Mouse (Mus musculus): ENCODE measurements around the gene Loxl3.

Loxl3 gene

GRCm38 (mm10) chr6:83054074-83054851 is 20.3 kb downstream of the Loxl3 start, which contains the start of gene Aup1:
Aup1 (plus strand) TSS chr6:83054521.
- peak; percentile 94 to 97 for DNase-seq

- DNase-seq: peak in 1 of 2 experiments; percentile 63
Measured at GRCm38 (mm10) chr6:83054871-83055431, 21.0 kb downstream of the Loxl3 start, which contains the start of gene Htra2. Htra2 (minus strand) TSS chr6:83055273.

GRCm38 (mm10) chr6:83057790-83058189 is 23.8 kb downstream of the Loxl3 start, which contains the start of gene Dqx1:
Dqx1 (plus strand) TSS chr6:83057844.
- no peak for DNase-seq

- DNase-seq: no peak
Measured at GRCm38 (mm10) chr6:83058725-83059124, 24.8 kb downstream of the Loxl3 start.

- DNase-seq: no peak
Measured at GRCm38 (mm10) chr6:83065995-83066394, 32.0 kb downstream of the Loxl3 start.

- no peak for DNase-seq
Measured at GRCm38 (mm10) chr6:83066441-83066840, 32.5 kb downstream of the Loxl3 start.

GRCm38 (mm10) chr6:83068221-83068620 is 34.2 kb downstream of the Loxl3 start:
- no peak for DNase-seq

- DNase-seq: no peak
Measured at GRCm38 (mm10) chr6:83068706-83069487, 34.9 kb downstream of the Loxl3 start.

GRCm38 (mm10) chr6:83069488-83070246 is 35.7 kb downstream of the Loxl3 start:
- DNase-seq: no peak

GRCm38 (mm10) chr6:83070247-83070310 is 36.1 kb downstream of the Loxl3 start, which contains the start of gene Tlx2:
Tlx2 (minus strand) TSS chr6:83070293.
- DNase-seq: no peak

GRCm38 (mm10) chr6:83070311-83071219 is 36.6 kb downstream of the Loxl3 start:
- DNase-seq: no peak

GRCm38 (mm10) chr6:83071220-83071619 is 37.2 kb downstream of the Loxl3 start:
- DNase-seq: no peak

GRCm38 (mm10) chr6:83074979-83075378 is 41.0 kb downstream of the Loxl3 start:
- DNase-seq: no peak

GRCm38 (mm10) chr6:83077630-83078323 is 43.8 kb downstream of the Loxl3 start, which contains the start of gene Pcgf1:
Pcgf1 (plus strand) TSS chr6:83077869.
- DNase-seq: no peak

- DNase-seq: peak; percentile 95 to 97
Measured at GRCm38 (mm10) chr6:83078324-83078858, 44.4 kb downstream of the Loxl3 start.

- no peak for DNase-seq
Measured at GRCm38 (mm10) chr6:83080210-83080609, 46.2 kb downstream of the Loxl3 start.

- no peak for DNase-seq
Measured at GRCm38 (mm10) chr6:83083497-83083896, 49.5 kb downstream of the Loxl3 start.

GRCm38 (mm10) chr6:83084477-83084876 is 50.5 kb downstream of the Loxl3 start:
- DNase-seq: no peak

- DNase-seq: no peak
Measured at GRCm38 (mm10) chr6:83086121-83087035, 52.4 kb downstream of the Loxl3 start, which contains the start of gene Lbx2. Lbx2 (plus strand) TSS chr6:83086367.
